Mouse (Mus musculus) hindbrain, embryonic 10.5 days (tissue): ENCODE results near the gene Six3. TPM values are rescaled to one million over a fixed set of nuclear protein-coding genes. Genes with fewer than 3 reads are reported as not detected.

Source experiments
- DNase-seq: peaks from one replicate; pipeline ENCODE4 v3.0.0-alpha.2; 2017; ENCODE audit warnings: low spot score
- H3K27ac ChIP-seq: fragments of 300-500 bp; sonication (generic); 2 replicates; pipeline ENCODE4 v1.5.1; 2016; ENCODE audit warnings: mild to moderate bottlenecking, moderate library complexity
- H3K27me3 ChIP-seq: fragments of 300-500 bp; sonication (generic); 2 replicates; pipeline ENCODE4 v1.6.1; 2016; ENCODE audit warnings: mild to moderate bottlenecking; ENCODE audit not compliant: poor library complexity, insufficient read depth, severe bottlenecking
- H3K36me3 ChIP-seq: fragments of 300-500 bp; sonication (generic); 2 replicates; pipeline ENCODE4 v1.6.1; 2016; ENCODE audit warnings: mild to moderate bottlenecking, moderate library complexity
- H3K4me1 ChIP-seq: fragments of 300-500 bp; sonication (generic); replicated peaks from 2 replicates; pipeline ENCODE4 v1.6.1; 2016; ENCODE audit warnings: mild to moderate bottlenecking
- H3K4me3 ChIP-seq: fragments of 300-500 bp; sonication (generic); 2 replicates; pipeline ENCODE4 v1.5.1; 2016; ENCODE audit warnings: mild to moderate bottlenecking, moderate library complexity
- H3K9me3 ChIP-seq: fragments of 300-500 bp; sonication (generic); 2 replicates; pipeline ENCODE4 v1.6.1; 2016; ENCODE audit warnings: mild to moderate bottlenecking, moderate library complexity
- WGBS: fragments of 180-500 bp; shearing (Covaris S2); methylation state at CpG from one replicate; pipeline ENCODE4 v1.1.7; 2016; 5-methylcytosine and 5-hydroxymethylcytosine counted together
- polyA plus RNA-seq: library from polyadenylated mRNA; unstranded; fragments of >200 nt; fragmentation: Nextera tagmentation; extraction: Ambion mirVana; gene quantifications from 2 replicates; pipeline ENCODE4 v1.2.1, GENCODE M21; 2016

The Six3 gene
- polyA plus RNA-seq, 1 experiment from 2014 or later: 0.46 TPM

DNA sequence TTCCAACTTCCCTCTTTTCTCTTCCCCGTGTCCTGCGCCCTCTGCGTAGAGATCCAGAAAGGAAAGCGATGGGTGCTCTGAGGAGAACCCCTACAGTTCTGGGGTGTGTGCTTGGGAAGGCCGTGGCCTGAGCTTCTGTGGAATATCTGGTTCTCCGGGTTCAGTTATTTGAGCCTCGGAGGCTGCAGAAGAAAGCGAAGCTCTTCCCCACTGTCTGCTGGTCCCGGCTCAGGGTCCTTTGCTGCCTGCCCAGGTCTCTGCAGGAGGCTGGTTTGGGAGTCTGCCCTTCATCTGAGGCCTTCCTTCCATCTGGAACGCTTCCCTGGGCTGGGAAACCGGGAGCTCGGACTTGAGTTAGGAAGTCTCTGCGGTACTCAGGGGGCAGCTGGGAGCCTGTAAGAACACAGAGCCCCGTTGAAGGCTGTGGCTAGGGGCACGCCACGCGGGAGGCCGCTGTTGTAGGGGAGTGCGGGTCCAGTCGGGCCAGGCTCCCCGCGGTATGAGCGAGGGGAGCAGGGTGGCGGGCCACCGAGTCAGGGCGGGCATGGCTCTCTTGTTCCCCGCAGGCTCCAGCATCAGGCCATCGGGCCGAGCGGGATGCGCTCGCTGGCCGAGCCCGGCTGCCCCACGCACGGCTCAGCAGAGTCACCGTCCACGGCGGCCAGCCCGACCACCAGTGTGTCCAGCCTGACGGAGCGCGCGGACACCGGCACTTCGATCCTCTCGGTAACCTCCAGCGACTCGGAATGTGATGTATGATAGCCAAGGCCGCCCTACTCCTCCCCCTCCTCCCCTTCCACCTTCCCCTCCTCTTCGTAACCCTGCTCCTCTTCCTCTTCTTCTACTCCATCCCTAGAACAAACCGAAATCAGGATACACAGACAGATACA lies 10.0 kb downstream of the Six3 start:
- H3K4me3 ChIP-seq: peak overlapping the region; percentile 43
- under 1% methylated on average over 52 of the region's 52 CpGs for WGBS
- H3K36me3 ChIP-seq: no peaks in the 10 kb centered on the region
- H3K27ac ChIP-seq: peak overlapping the region; percentile 66; the same call in 1 of the 2 replicates
- H3K27me3 ChIP-seq: peaks cover 100% of the 10 kb centered on the region
- H3K4me1 ChIP-seq: peaks cover 39% of the 10 kb centered on the region
- no peaks in the 10 kb centered on the region for H3K9me3 ChIP-seq
- peak; percentile 62 for DNase-seq

DNA sequence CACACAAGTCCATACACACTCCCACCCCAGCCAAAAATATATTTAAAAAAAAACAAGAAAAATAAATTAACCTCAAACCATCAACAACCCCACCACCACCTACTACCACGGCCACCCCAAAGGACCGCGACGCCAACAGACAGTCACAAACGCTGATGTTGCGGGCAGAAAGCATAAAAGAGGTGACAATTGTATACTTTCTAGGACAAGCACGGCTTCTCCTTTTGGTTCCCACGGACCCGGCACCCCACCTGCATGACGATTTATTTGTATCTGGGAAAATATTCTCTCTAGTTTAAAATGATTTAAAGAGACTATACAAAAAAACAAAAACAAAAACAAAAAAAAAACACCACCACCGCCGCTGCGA lies 10.6 kb downstream of the Six3 start:
- peaks cover 40% of the 10 kb centered on the region for H3K4me1 ChIP-seq
- H3K9me3 ChIP-seq: no peaks in the 10 kb centered on the region
- DNase-seq: peak; percentile 22
- no peaks in the 10 kb centered on the region for H3K36me3 ChIP-seq
- peaks cover 100% of the 10 kb centered on the region for H3K27me3 ChIP-seq
- peak overlapping the region; percentile 43 for H3K4me3 ChIP-seq
- 1% methylated on average over 13 of the region's 13 CpGs for WGBS
- H3K27ac ChIP-seq: no peak overlapping the region

DNA sequence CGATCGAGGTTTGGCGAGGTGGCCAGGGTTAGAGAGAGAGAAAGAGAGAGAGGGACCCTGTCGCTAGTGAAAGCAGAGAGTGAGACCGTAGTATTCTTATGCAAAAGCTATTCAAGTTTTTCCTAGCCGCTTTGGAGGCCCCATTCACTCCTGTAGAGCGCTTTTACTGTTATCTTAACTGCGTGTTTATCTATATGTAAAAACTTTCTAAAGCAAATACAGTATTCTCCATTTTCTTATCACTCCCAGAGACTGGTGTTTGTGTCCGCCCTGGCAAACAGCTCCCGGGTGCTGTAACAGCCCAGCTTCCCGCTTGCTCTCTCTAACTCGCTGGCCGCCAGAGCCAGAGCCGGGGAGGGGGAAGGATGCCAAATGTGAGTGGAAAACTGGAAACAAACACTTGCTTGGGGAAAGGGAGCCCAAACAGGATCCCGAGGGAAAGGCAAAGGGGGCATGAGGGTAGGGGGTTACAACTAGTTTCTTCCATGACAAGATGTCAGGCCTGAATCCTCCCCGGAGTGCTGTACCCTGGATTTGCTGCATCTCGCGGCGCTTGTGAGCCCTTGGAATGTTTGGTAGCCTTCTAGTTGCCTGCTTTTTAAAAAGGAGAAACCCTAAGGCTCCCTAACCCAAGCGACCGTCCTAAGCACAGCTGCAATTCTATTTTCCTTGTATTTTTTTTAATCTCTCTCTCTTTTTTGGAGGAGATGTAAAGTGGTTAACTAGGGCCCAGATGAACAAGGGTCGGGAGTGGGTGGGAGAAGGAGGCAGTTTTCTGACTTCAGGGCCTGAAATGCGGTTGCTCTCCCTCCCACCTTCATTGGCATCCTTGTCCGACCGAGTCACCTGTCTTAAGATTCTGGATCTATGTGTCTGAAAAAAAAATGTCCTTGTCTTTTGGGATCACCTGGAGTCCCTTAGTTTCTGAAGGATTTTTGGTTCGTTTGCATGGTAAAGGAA lies 11.9 kb downstream of the Six3 start:
- H3K9me3 ChIP-seq: no peaks in the 10 kb centered on the region
- peak; percentile 55 for DNase-seq
- no peak overlapping the region for H3K27ac ChIP-seq
- 2% methylated on average over 26 of the region's 26 CpGs for WGBS
- H3K4me3 ChIP-seq: peak overlapping the region; percentile 27; the same call in 1 of the 2 replicates
- peaks cover 41% of the 10 kb centered on the region for H3K4me1 ChIP-seq
- no peaks in the 10 kb centered on the region for H3K36me3 ChIP-seq
- peaks cover 100% of the 10 kb centered on the region for H3K27me3 ChIP-seq

DNA sequence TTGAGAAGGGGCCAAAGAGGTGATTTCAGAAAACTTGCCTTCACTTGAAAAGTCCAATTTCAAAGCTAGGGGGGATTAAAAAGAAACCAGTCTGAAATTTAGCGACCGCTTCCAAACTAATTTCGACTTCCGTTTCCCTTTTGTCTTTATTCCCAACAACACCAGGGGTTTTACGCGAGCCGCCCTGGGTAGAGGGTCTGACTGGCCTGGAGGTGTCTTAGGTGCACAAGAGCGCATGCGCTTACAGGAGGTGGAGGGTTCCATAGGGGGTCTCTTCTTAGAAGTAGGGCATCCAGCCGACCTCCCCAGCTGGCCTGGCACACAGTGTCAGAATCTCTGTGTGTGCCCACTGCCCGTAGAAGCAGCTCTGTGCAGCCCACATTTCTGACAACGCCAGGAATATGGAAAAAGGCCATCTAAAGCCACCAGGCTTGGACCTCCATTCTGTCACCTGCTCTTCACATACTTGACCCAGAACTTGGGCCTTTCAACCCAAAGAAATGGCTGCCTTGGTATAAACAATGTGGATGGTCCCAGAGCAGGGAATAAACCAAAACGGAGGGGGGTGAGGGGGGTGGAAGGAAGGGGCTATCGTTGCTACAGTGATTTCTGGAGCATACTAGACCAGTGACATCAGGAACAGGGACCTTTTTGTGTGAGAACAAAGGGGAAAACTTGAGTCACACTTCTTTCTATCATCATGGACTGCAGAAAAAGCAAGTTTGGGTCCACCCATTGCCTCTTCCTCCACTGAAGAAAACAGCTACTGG lies 12.9 kb downstream of the Six3 start:
- H3K27me3 ChIP-seq: peaks cover 100% of the 10 kb centered on the region
- no peak overlapping the region for H3K27ac ChIP-seq
- no peaks in the 10 kb centered on the region for H3K9me3 ChIP-seq
- 3% methylated on average over 14 of the region's 14 CpGs for WGBS
- H3K36me3 ChIP-seq: no peaks in the 10 kb centered on the region
- no peak overlapping the region for H3K4me3 ChIP-seq
- peaks cover 31% of the 10 kb centered on the region for H3K4me1 ChIP-seq
- peak; percentile 32 for DNase-seq

DNA sequence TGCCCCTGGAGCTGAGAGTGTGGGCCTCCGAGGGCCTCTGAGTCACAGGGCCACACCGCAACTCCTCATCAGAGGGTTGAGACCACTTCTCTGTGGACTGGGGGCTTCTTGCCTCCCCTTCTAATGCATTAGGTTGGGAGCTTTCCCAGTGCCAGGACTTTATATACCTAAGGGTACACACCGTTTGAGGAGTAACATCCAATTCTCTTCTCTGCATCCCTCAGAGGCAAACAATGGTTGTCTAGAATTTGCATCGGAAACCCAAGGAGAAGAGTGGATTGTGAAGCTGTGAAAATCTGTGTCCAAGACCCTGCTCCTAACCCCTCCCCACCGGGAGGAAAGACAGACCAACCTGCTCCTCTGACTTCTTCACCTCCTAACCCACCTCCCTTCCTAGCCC lies 14.3 kb downstream of the Six3 start:
- H3K4me3 ChIP-seq: no peak overlapping the region

DNA sequence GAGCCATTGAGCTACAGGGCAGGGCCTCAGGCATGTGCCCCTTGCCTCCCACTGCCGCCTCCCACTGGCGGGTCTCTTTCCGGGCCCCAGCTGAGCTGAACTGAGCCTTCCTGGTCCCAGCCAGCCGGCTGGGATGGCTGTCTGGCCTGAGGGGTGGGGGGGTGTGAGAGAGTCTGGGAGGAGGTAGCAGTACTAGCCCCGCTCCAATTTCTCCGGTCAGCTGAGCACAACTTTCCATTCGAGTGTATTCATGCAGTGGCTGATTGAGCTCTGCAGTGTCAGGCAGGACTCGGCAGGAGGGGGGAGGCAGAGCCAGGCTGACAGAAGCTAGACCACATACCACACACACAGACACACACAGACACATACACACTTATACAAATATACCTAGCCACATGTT lies 15.4 kb downstream of the Six3 start:
- no peaks in the 10 kb centered on the region for H3K36me3 ChIP-seq
- no peak overlapping the region for H3K27ac ChIP-seq
- H3K9me3 ChIP-seq: no peaks in the 10 kb centered on the region
- H3K4me1 ChIP-seq: peaks cover 20% of the 10 kb centered on the region
- WGBS: 6% methylated on average over 8 of the region's 8 CpGs
- no peak overlapping the region for H3K4me3 ChIP-seq
- H3K27me3 ChIP-seq: peaks cover 98% of the 10 kb centered on the region
- DNase-seq: peak; percentile 57

More for the DNA sequence above, 14.3 kb downstream of the Six3 start:
- WGBS: 45% methylated on average over 5 of the region's 5 CpGs
- peaks cover 100% of the 10 kb centered on the region for H3K27me3 ChIP-seq
- peaks cover 25% of the 10 kb centered on the region for H3K4me1 ChIP-seq
- H3K36me3 ChIP-seq: no peaks in the 10 kb centered on the region
- no peaks in the 10 kb centered on the region for H3K9me3 ChIP-seq
- DNase-seq: no peak
- H3K27ac ChIP-seq: no peak overlapping the region

DNA sequence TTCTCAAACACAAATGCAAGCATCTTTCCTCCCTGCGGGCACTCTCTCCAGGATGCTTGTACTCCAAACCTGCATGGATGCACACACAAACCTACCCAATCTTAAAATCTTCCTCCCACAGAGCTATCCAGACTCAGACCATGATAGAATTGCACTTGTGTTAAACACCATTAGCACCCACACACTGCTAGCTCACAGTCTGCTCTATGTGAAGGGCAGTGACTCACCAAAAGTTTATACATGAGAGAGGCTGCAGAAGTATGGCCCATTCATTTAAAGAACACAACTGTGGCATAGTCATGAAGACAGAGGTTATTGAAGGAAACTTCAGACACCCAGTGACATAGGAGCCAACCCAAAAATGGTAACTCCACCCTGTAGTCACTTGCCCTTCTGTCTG lies 16.0 kb downstream of the Six3 start:
- Histone ChIP-seq H3K4me1 (peaks cover 20% of the 10 kb centered on the region), H3K36me3 (no peaks in the 10 kb centered on the region), H3K27ac (no peak overlapping the region), H3K9me3 (no peaks in the 10 kb centered on the region), H3K4me3 (no peak overlapping the region), H3K27me3 (peaks cover 98% of the 10 kb centered on the region)
- no peak for DNase-seq
- 82% methylated on average over 1 of the region's 1 CpGs for WGBS

DNA sequence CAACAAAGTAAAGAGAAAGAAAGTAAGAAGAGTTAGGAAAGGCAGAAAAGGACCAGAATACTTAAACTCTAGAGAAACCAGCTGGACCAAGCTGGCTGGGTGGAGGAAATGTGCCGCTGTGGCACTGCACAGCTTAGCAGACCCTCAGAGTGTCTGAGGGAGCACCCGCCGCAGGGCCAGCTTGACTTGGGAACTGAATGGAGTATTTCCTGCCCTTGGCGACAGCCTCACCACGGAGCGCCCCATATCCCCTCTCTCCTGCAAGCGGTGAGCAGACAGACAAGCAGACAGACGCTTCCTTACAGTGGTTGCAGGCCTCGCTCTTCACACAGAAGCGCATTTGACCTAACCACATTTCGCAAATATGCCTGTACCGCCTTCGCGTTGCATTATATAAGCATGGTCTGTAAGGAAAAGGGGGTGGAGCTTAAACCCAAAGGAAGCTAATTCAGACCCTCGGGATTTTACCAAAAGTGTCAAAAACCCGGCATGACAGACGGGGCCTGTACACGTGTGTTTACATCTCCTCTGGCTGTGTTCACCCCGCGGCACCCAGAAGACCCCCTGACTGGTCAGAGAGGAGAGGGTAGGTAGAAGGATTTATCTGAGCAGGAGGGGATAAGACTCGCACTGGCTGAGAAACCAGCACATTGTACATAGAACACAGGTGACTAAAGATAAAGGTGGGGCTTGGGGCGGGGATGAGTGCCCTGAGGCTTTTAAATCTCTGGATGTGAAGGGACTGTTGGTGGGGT lies 17.1 kb downstream of the Six3 start:
- H3K36me3 ChIP-seq: no peaks in the 10 kb centered on the region
- H3K4me1 ChIP-seq: peaks cover 20% of the 10 kb centered on the region
- H3K27me3 ChIP-seq: peaks cover 94% of the 10 kb centered on the region
- H3K4me3 ChIP-seq: no peak overlapping the region
- 49% methylated on average over 22 of the region's 22 CpGs for WGBS
- no peak for DNase-seq
- H3K9me3 ChIP-seq: no peaks in the 10 kb centered on the region
- no peak overlapping the region for H3K27ac ChIP-seq

DNA sequence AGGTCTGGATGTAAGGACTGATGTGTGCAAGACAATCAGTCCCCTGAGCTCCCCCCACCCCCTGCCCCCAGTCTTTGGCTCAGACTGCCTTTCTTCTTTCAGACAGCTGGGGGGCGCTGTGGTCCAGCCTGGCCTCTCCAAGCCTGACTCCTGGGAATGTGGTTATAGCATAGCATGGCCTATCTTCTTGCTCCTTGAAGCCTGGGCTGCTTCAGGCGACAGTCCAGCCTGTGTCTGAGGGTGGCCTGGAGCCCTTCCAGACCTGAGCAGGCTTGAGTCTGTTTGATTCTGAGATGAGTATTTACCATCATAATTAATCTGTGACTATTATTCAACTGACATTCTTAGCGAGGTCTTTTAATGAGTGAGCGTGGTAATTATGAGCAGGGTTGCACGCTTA lies 17.7 kb downstream of the Six3 start:
- peaks cover 17% of the 10 kb centered on the region for H3K4me1 ChIP-seq
- 73% methylated on average over 5 of the region's 5 CpGs for WGBS
- H3K4me3 ChIP-seq: no peak overlapping the region
- no peaks in the 10 kb centered on the region for H3K36me3 ChIP-seq
- H3K9me3 ChIP-seq: no peaks in the 10 kb centered on the region
- no peak for DNase-seq
- peaks cover 87% of the 10 kb centered on the region for H3K27me3 ChIP-seq
- H3K27ac ChIP-seq: no peak overlapping the region

DNA sequence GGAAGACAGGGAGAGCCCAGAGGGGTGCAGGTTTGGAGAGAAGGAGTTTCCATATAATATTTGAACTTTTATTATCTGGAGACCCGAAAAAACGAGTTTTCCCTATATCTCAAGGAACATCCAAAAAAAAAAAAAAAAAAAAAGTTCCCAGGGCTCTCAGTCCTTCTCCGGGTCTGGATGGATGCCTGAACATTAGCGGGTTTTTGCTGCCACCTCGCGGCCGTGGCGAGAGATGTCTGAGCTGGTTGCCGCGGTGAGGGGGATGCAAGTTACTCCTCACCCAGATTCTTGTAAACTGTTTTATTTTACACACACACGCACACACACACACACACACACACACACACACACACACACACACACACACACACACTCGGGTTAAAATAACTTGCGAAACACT lies 20.2 kb downstream of the Six3 start:
- WGBS: 1% methylated on average over 13 of the region's 13 CpGs
- Histone ChIP-seq H3K27me3 (peaks cover 80% of the 10 kb centered on the region), H3K36me3 (no peaks in the 10 kb centered on the region)

DNA sequence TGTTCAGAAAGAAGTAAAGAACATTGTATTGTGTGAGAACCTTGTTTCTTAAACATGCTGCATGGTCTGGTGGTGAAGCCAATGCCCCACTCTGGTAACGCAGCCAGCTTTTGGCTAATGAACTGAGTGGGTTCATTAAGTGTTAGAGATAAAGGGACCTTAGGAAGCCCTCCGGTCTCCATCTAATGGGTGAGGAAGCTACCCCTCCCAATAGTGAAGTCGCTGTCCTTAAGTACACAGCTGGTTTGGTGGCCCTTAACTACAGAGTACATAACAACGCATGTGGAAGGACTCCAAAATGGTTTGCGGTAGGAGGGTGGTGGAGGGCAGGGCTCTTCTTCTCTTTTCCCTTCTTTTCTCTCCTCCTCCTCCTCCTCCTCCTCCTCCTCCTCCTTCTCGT lies 24.5 kb downstream of the Six3 start:
- Histone ChIP-seq H3K27ac (no peak overlapping the region), H3K4me3 (no peak overlapping the region), H3K27me3 (peaks cover 79% of the 10 kb centered on the region), H3K36me3 (no peaks in the 10 kb centered on the region), H3K9me3 (no peaks in the 10 kb centered on the region), H3K4me1 (no peaks in the 10 kb centered on the region)
- WGBS: 62% methylated on average over 6 of the region's 6 CpGs
- no peak for DNase-seq

More for the DNA sequence above, 20.2 kb downstream of the Six3 start:
- peak; percentile 87 for DNase-seq
- Histone ChIP-seq H3K4me3 (no peak overlapping the region), H3K9me3 (no peaks in the 10 kb centered on the region), H3K27ac (no peak overlapping the region), H3K4me1 (peaks cover 7% of the 10 kb centered on the region)

DNA sequence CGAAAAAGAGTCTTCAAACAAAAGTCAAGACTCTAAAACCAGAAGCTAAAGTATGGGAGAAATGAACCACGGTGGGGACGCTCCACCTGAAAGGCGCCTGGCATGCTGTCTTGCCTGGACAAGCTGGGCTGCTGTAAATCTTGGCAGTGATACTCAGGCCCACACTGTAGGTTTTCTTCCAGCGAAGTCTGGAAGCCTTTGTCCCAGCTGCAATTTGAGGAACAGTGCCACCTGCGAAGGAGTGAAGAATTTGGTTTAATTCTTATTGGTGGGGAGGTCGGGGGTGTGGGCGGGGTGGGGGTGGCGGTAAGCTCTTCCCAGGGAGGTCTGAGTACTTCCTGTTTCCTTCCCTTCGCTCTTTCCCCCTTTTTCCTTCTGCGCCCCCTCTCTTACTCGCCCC lies 31.9 kb downstream of the Six3 start:
- Histone ChIP-seq H3K27me3 (peaks cover 95% of the 10 kb centered on the region), H3K27ac (peak overlapping the region; percentile 79), H3K9me3 (no peaks in the 10 kb centered on the region), H3K36me3 (no peaks in the 10 kb centered on the region), H3K4me1 (peaks cover 15% of the 10 kb centered on the region), H3K4me3 (peak overlapping the region; percentile 50)
- 8% methylated on average over 10 of the region's 12 CpGs for WGBS
- DNase-seq: no peak
